Comparison of ENCODE assay signal across 9 mouse cellular contexts in the genomic region with DNA sequence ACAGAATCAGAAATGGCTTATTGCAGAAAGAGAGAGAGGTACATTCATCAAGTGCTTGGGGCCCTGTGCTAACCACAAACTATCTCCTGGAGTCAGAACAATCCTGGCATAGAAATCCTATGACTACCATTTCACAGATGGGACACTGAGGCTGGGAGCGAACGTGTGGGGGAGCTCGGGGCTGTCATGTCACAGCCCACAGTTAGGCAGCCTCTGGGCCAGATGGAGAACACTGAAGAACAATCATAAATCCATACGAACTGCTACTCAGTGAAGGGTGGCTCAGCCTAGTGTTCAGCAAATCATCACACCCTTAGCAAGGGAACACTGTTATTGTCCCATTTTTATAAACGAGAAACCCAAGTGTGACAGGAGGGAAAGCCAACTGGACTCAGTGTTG. TPM values are rescaled to one million over a fixed set of nuclear protein-coding genes. Genes with fewer than 3 reads are reported as not detected.
DNase-seq lines count a peak whose midpoint lies in the region; ATAC-seq and TF ChIP-seq lines count a peak whose summit lies in the region.
"Had no signal": no experiment of that assay in that cellular context is flagged by ENCODE, and none has a peak within 500 bp of the region (broad histone marks: within the 10 kb centered on the region; RNA-seq: fewer than 3 reads in every experiment).

No protein-coding gene starts in this region.

- no peaks in the 10 kb centered on the region for H3K9me3 ChIP-seq in lung, embryonic 15.5 days
- H3K9me3 ChIP-seq in forebrain, embryonic 14.5 days (replicated peaks; ENCODE audit: control insufficient read depth, low read length): no peaks in the 10 kb centered on the region
- H3K9me3 ChIP-seq in limb, embryonic 10.5 days (replicated peaks): no peaks in the 10 kb centered on the region

- DNase-seq in lung, postnatal 10 days: no peak
- DNase-seq in forebrain, embryonic 14.5 days (ENCODE audit: low spot score): no peak
- DNase-seq in limb, embryonic 10.5 days (ENCODE audit: low spot score): no peak
- no peak for DNase-seq in spleen, postnatal 36 days (ENCODE audit: low spot score in 2 of 2)
- no peak for DNase-seq in urinary bladder, postnatal 10 days (ENCODE audit: low spot score)
- DNase-seq in right cerebral cortex, postnatal 14 days: no peak
- DNase-seq: adrenal gland, adult 8-10 months had no signal

- TF ChIP-seq CTCF in olfactory bulb, adult 2 months (IDR thresholded peaks at IDR 0.05; ENCODE audit: insufficient read depth, low read depth, low read length): no peak

- peaks cover 55% of the 10 kb centered on the region for H3K4me1 ChIP-seq in lung, embryonic 15.5 days
- H3K4me1 ChIP-seq in forebrain, embryonic 14.5 days (ENCODE audit: control insufficient read depth, insufficient read depth, low read length): peaks cover 8% of the 10 kb centered on the region
- H3K4me1 ChIP-seq in limb, embryonic 10.5 days: peaks cover 51% of the 10 kb centered on the region
- H3K4me1 ChIP-seq in olfactory bulb, adult 2 months (ENCODE audit: control insufficient read depth, insufficient read depth, low read length): peaks cover 7% of the 10 kb centered on the region

- peak overlapping the region; percentile 76; the same call in 1 of the 2 replicates for H3K9ac ChIP-seq in lung, embryonic 15.5 days
- H3K9ac ChIP-seq in forebrain, embryonic 14.5 days (ENCODE audit: low read length): no peak overlapping the region

- WGBS in lung, embryonic 15.5 days: 46% methylated on average over 5 of the region's 5 CpGs
- WGBS in forebrain, embryonic 14.5 days: 58% methylated on average over 5 of the region's 5 CpGs
- 72% methylated on average over 5 of the region's 5 CpGs for WGBS in limb, embryonic 10.5 days
- WGBS in olfactory bulb, adult 2 months: 51% methylated on average over 5 of the region's 5 CpGs

- H3K27ac ChIP-seq in lung, embryonic 15.5 days: no peak overlapping the region
- H3K27ac ChIP-seq in forebrain, embryonic 14.5 days (ENCODE audit: low read depth, low read length): no peak overlapping the region
- H3K27ac ChIP-seq in limb, embryonic 10.5 days: no peak overlapping the region
- no peak overlapping the region for H3K27ac ChIP-seq in olfactory bulb, adult 2 months (ENCODE audit: insufficient read depth, low read depth, low read length)

- H3K4me3 ChIP-seq in lung, embryonic 15.5 days: peak overlapping the region; percentile 80
- H3K4me3 ChIP-seq in forebrain, embryonic 14.5 days (ENCODE audit: low read depth, low read length): peak overlapping the region; percentile 89
- peak overlapping the region; percentile 93 for H3K4me3 ChIP-seq in limb, embryonic 10.5 days
- peak overlapping the region; percentile 12; the same call in 1 of the 2 replicates for H3K4me3 ChIP-seq in olfactory bulb, adult 2 months (ENCODE audit: insufficient read depth, low read depth, low read length)

- no peaks in the 10 kb centered on the region for H3K27me3 ChIP-seq in lung, embryonic 15.5 days
- no peaks in the 10 kb centered on the region for H3K27me3 ChIP-seq in forebrain, embryonic 14.5 days (replicated peaks; ENCODE audit: control insufficient read depth, insufficient read depth, low read length)
- H3K27me3 ChIP-seq in limb, embryonic 10.5 days (ENCODE audit: low read depth, poor library complexity, severe bottlenecking): no peaks in the 10 kb centered on the region

- no peak for TF ChIP-seq POLR2A in olfactory bulb, adult 2 months (IDR thresholded peaks at IDR 0.05; ENCODE audit: insufficient read depth, low read depth, low read length)

- no peak for ATAC-seq in lung, embryonic 15.5 days (ENCODE audit: borderline replicate concordance, extremely low read depth, low FRiP score, low TSS enrichment)
- no peak for ATAC-seq in forebrain, embryonic 14.5 days

- no peaks in the 10 kb centered on the region for H3K36me3 ChIP-seq in lung, embryonic 15.5 days
- H3K36me3 ChIP-seq in forebrain, embryonic 14.5 days (ENCODE audit: control insufficient read depth, insufficient read depth, low read length): no peaks in the 10 kb centered on the region
- no peaks in the 10 kb centered on the region for H3K36me3 ChIP-seq in limb, embryonic 10.5 days

- peak overlapping the region; percentile 55 for H3K4me2 ChIP-seq in lung, embryonic 15.5 days
- H3K4me2 ChIP-seq in forebrain, embryonic 14.5 days (ENCODE audit: low read length): peak overlapping the region; percentile 92

RNA-seq across cellular contexts. Expression of gene Sipa1l3, which starts 1.3 kb away (rescaled TPM):
- polyA plus RNA-seq in lung, embryonic 15.5 days (2015; fragmentation: Nextera tagmentation; extraction: Ambion mirVana): 24.1 and 25.1 TPM in 2 replicates
- polyA plus RNA-seq in forebrain, embryonic 14.5 days (2014; fragmentation: Nextera tagmentation; extraction: Ambion mirVana): 6.2 and 11.9 TPM in 2 replicates
- 12.6 and 13.4 TPM in 2 replicates for polyA plus RNA-seq in limb, embryonic 10.5 days (2016; fragmentation: Nextera tagmentation; extraction: Ambion mirVana)
- polyA plus RNA-seq in olfactory bulb, adult 2 months (2012; ENCODE audit: insufficient read depth, insufficient read length, low replicate concordance, missing spikeins): not detected in 2 replicates

Comparison
In these comparisons a context has a peak if more than half of its experiments do, and no peak if none do; other contexts are left out.
1. H3K4me3 ChIP-seq: peak in every context shown above with its lines; median percentile 93 in limb, embryonic 10.5 days; 89 in forebrain, embryonic 14.5 days; 80 in lung, embryonic 15.5 days; 12 in olfactory bulb, adult 2 months.